Mouse (Mus musculus) CH12.LX (cell line): ENCODE results near the gene Pkd1l3. TPM values are rescaled to one million over a fixed set of nuclear protein-coding genes. Genes with fewer than 3 reads are reported as not detected.

Experiments
- DNase-seq: peaks from one replicate; pipeline ENCODE4 v3.0.0-alpha.2; 2013; ENCODE audit errors: extremely low read depth
- H3K27ac ChIP-seq: 2 replicates; pipeline ENCODE4 v1.5.1; 2012; ENCODE audit warnings: low read depth, mild to moderate bottlenecking, control low read depth, moderate library complexity; ENCODE audit not compliant: insufficient read depth
- H3K27me3 ChIP-seq: replicated peaks from 2 replicates; pipeline ENCODE3; 2012; ENCODE audit warnings: inconsistent platforms
- H3K36me3 ChIP-seq, 2 experiments: replicated peaks in 1 of 2; 2 replicates each; pipeline versions ENCODE3 to v1.6.1; 2012; ENCODE audit warnings: inconsistent platforms in 1 of 2, low read length in 1 of 2, mild to moderate bottlenecking in 1 of 2, mixed read lengths in 1 of 2, moderate library complexity in 1 of 2; ENCODE audit not compliant: control insufficient read depth in 1 of 2, insufficient read depth in 1 of 2
- H3K4me1 ChIP-seq, 2 experiments: 2 replicates each; pipeline ENCODE4 v1.6.1; 2012; ENCODE audit warnings: inconsistent platforms in 1 of 2, moderate library complexity in 1 of 2; ENCODE audit not compliant: insufficient read depth in 2 of 2, control insufficient read depth in 1 of 2
- H3K4me2 ChIP-seq: 2 replicates; pipeline ENCODE4 v1.6.1; 2012; ENCODE audit warnings: low read depth, mild to moderate bottlenecking, control low read depth; ENCODE audit not compliant: poor library complexity, insufficient read depth, severe bottlenecking
- H3K4me3 ChIP-seq, 3 experiments: fragments of 150-350 bp in 1 of 3; sonication (generic) in 1 of 3; replicated peaks in 1 of 3; 2 replicates each; pipeline versions ENCODE3 to v1.5.1; 2011 to 2012; ENCODE audit warnings: low read depth in 2 of 3, low read length in 2 of 3, mild to moderate bottlenecking in 2 of 3, moderate library complexity in 2 of 3, control low read depth in 1 of 3, improper control_type of control experiment in 1 of 3, inconsistent platforms in 1 of 3, mixed read lengths in 1 of 3; ENCODE audit not compliant: poor library complexity in 1 of 3
- H3K79me2 ChIP-seq: replicated peaks from 2 replicates; pipeline ENCODE4 v1.6.1; 2012; ENCODE audit warnings: mild to moderate bottlenecking, moderate library complexity; ENCODE audit not compliant: control insufficient read depth, poor library complexity, insufficient read depth, severe bottlenecking; ENCODE audit errors: extremely low read depth
- H3K9ac ChIP-seq: 2 replicates; pipeline ENCODE4 v1.6.1; 2012; ENCODE audit warnings: low read depth, mild to moderate bottlenecking, control low read depth, moderate library complexity; ENCODE audit not compliant: insufficient read depth
- H3K9me3 ChIP-seq: replicated peaks from 2 replicates; pipeline ENCODE3; 2012; ENCODE audit warnings: low read length, inconsistent platforms, mixed read lengths
- CHD1 ChIP-seq: IDR thresholded peaks from 2 replicates; pipeline ENCODE4 v1.6.1; 2012; ENCODE audit warnings: low read depth, low read length, improper control_type of control experiment, inconsistent platforms
- CTCF ChIP-seq, 2 experiments: IDR thresholded peaks in 1 of 2; conservative IDR thresholded peaks in 1 of 2; 2 replicates each; pipeline ENCODE4 v1.5.1; 2011 to 2012; ENCODE audit warnings: low read depth in 2 of 2, low read length in 2 of 2, improper control_type of control experiment in 1 of 2, inconsistent platforms in 1 of 2, mild to moderate bottlenecking in 1 of 2, moderate library complexity in 1 of 2
- ELF1 ChIP-seq: IDR thresholded peaks from 2 replicates; pipeline ENCODE4 v1.6.1; 2014; ENCODE audit warnings: low read depth, mild to moderate bottlenecking, inconsistent platforms, low read length, improper control_type of control experiment
- EP300 ChIP-seq: IDR thresholded peaks from 2 replicates; pipeline ENCODE4 v1.6.1; 2011; ENCODE audit warnings: low read length, improper control_type of control experiment
- IRF4 ChIP-seq: IDR thresholded peaks from 2 replicates; pipeline ENCODE4 v1.6.1; 2014; ENCODE audit warnings: low read depth, mild to moderate bottlenecking, inconsistent platforms, low read length, improper control_type of control experiment
- KAT2A ChIP-seq: IDR thresholded peaks from 2 replicates; pipeline ENCODE4 v1.6.1; 2012; ENCODE audit warnings: low read length, improper control_type of control experiment, inconsistent platforms; ENCODE audit not compliant: insufficient replicate concordance
- MAZ ChIP-seq: IDR thresholded peaks from 2 replicates; pipeline ENCODE4 v1.6.1; 2012; ENCODE audit warnings: low read depth, mild to moderate bottlenecking, inconsistent platforms, low read length, improper control_type of control experiment, moderate library complexity
- MEF2A ChIP-seq: IDR thresholded peaks from 2 replicates; pipeline ENCODE4 v1.6.1; 2014; ENCODE audit warnings: low read depth, mild to moderate bottlenecking, inconsistent platforms, low read length, improper control_type of control experiment, borderline replicate concordance
- MXI1 ChIP-seq: IDR thresholded peaks from 2 replicates; pipeline ENCODE4 v1.6.1; 2011; ENCODE audit warnings: mild to moderate bottlenecking, low read depth, low read length, improper control_type of control experiment
- MYC ChIP-seq: IDR thresholded peaks from 2 replicates; pipeline ENCODE4 v1.6.1; 2011; ENCODE audit warnings: low read depth, mild to moderate bottlenecking, improper control_type of control experiment, low read length
- NELFE ChIP-seq: IDR thresholded peaks from 2 replicates; pipeline ENCODE4 v1.6.1; 2011; ENCODE audit warnings: low read depth, low read length, improper control_type of control experiment
- NRF1 ChIP-seq: IDR thresholded peaks from 2 replicates; pipeline ENCODE4 v1.6.1; 2014; ENCODE audit warnings: low read depth, mild to moderate bottlenecking, inconsistent platforms, low read length, improper control_type of control experiment, moderate library complexity
- PAX5 ChIP-seq: IDR thresholded peaks from 2 replicates; pipeline ENCODE4 v1.6.1; 2012; ENCODE audit warnings: low read length, inconsistent platforms, mixed read lengths
- POLR2AphosphoS2 ChIP-seq: IDR thresholded peaks from 2 replicates; pipeline ENCODE4 v1.6.1; 2011; ENCODE audit warnings: low read depth, low read length, improper control_type of control experiment
- SIN3A ChIP-seq: IDR thresholded peaks from 2 replicates; pipeline ENCODE4 v1.6.1; 2012; ENCODE audit warnings: low read length, improper control_type of control experiment, inconsistent platforms
- SMC3 ChIP-seq: IDR thresholded peaks from 2 replicates; pipeline ENCODE4 v1.6.1; 2011; ENCODE audit warnings: low read depth, low read length, improper control_type of control experiment
- UBTF ChIP-seq: IDR thresholded peaks from 2 replicates; pipeline ENCODE4 v1.6.1; 2012; ENCODE audit warnings: low read depth, mild to moderate bottlenecking, inconsistent platforms, low read length, improper control_type of control experiment, moderate library complexity
- USF2 ChIP-seq: conservative IDR thresholded peaks from 2 replicates; pipeline ENCODE4 v1.6.1; 2011; ENCODE audit warnings: low read depth, low read length, improper control_type of control experiment
- ZC3H11A ChIP-seq: IDR thresholded peaks from 2 replicates; pipeline ENCODE4 v1.6.1; 2012; ENCODE audit warnings: low read depth, mild to moderate bottlenecking, inconsistent platforms, low read length, improper control_type of control experiment
- ZKSCAN1 ChIP-seq: IDR thresholded peaks from 2 replicates; pipeline ENCODE4 v1.6.1; 2012; ENCODE audit warnings: low read depth, inconsistent platforms, low read length, improper control_type of control experiment, borderline replicate concordance
- ZMIZ1 ChIP-seq: IDR thresholded peaks from 2 replicates; pipeline ENCODE4 v1.6.1; 2012; ENCODE audit warnings: low read depth, mild to moderate bottlenecking, inconsistent platforms, low read length, improper control_type of control experiment
- dilution Hi-C: fragments of 300-500 bp; cut with MboI; formaldehyde crosslinking; loops from 2 replicates; pipeline ENCODE4 v1.14.3; 2020; ENCODE audit warnings: low sequenced_read_pairs; ENCODE audit not compliant: extremely low pct_unique_long_range_greater_than_20kb, extremely low pct_ligation_motif_present
- in situ Hi-C: fragments of 300-500 bp; cut with MboI; formaldehyde crosslinking; loops from 3 replicates; pipeline ENCODE4 v1.14.3; 2019; ENCODE audit warnings: low sequenced_read_pairs, low pct_ligation_motif_present, low pct_unique_long_range_greater_than_20kb, mixed read lengths
- polyA plus RNA-seq: library from polyadenylated mRNA; unstranded; fragments of >175 nt; gene quantifications from 2 replicates; pipeline ENCODE4 v1.2.1, GENCODE M21; 2012; ENCODE audit warnings: low read depth; ENCODE audit not compliant: insufficient read length
- total RNA-seq, 2 experiments: library from RNA; depleted of rRNA; stranded (reverse); fragments of 300-350 nt in 1 of 2; fragments of >200 nt in 1 of 2; gene quantifications; 2 replicates each; pipeline ENCODE4 v1.2.3; 2012 to 2014

Gene Pkd1l3
- total and polyA plus RNA-seq, 3 experiments, result 3.5 to 10.0 (median 6.0) TPM

DNA sequence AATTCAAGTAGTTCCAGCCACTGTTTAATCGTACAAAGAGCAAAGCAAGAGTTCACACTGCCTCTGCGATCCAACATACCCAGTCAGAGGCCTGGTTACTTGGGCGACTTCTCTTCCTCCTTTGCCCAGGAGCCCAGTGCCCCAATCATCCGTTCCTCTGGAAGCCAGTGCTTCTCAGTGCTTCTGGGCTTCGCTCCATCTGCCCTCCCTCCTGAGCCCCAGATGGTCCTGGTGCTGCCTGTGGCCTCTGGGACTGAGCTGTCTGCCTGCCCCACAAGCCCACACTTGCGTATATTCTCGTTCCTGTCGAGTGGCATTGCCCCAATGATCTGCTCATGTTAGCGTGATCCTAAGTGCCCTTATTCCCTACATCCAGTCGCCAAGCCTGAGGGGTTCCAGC lies 36.5 kb downstream of the Pkd1l3 start:
- Histone ChIP-seq H3K27ac (no peak overlapping the region), H3K79me2 (no peaks in the 10 kb centered on the region), H3K4me3 (no peak overlapping the region), H3K27me3 (no peaks in the 10 kb centered on the region), H3K4me2 (no peak overlapping the region), H3K9ac (no peak overlapping the region), H3K9me3 (no peaks in the 10 kb centered on the region), H3K4me1 (no peaks in the 10 kb centered on the region), H3K36me3 (peaks cover 21 to 75% of the 10 kb centered on the region in 2 experiments)
- TF ChIP-seq SIN3A (no peak), CTCF (conservative IDR thresholded peaks at IDR 0.05 in 1 of 2, IDR thresholded peaks at IDR 0.05 in 1 of 2; ENCODE audit: low read depth in 2 of 2, low read length in 2 of 2) (no peak), MYC (no peak), ZC3H11A (no peak), USF2 (no peak), ELF1 (no peak), NELFE (no peak), PAX5 (no peak), UBTF (no peak), EP300 (no peak)
- dilution Hi-C loops, result no loop called here
- DNase-seq, result no peak
- in situ Hi-C loops, result no loop called here

DNA sequence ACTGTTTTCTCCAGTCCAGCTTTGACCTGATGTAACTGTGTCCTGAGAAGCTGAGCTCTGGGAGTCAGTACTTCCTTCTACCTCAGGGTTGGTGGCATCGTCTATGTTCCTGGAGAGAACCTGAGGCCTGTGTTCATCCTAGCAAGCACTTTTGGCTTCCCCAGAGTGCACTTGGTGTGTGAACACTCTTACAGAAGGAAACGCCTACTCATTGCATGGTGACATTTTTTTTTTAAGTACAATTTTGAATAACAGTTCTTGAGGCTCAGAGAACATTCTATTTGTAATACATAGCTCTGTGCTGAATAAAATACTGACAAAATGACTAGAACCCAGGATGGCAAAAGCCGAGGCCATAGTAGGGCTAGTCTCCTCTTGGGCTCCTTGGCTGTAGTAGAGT lies 42.5 kb downstream of the Pkd1l3 start:
- in situ Hi-C loops, result no loop called here
- H3K36me3 ChIP-seq, result peaks cover 14 to 76% of the 10 kb centered on the region in 2 experiments
- no peak overlapping the region for H3K4me2 ChIP-seq
- H3K9ac ChIP-seq, result no peak overlapping the region
- no peak overlapping the region for H3K4me3 ChIP-seq
- no peaks in the 10 kb centered on the region for H3K79me2 ChIP-seq
- TF ChIP-seq MAZ (no peak), EP300 (no peak), NRF1 (no peak), MYC (no peak), UBTF (no peak), SIN3A (no peak)
- TF ChIP-seq, all 38 proteins: peak for 0
- no peaks in the 10 kb centered on the region for H3K9me3 ChIP-seq
- no peaks in the 10 kb centered on the region for H3K4me1 ChIP-seq
- dilution Hi-C loops, result no loop called here
- no peaks in the 10 kb centered on the region for H3K27me3 ChIP-seq
- no peak overlapping the region for H3K27ac ChIP-seq
- no peak for DNase-seq

DNA sequence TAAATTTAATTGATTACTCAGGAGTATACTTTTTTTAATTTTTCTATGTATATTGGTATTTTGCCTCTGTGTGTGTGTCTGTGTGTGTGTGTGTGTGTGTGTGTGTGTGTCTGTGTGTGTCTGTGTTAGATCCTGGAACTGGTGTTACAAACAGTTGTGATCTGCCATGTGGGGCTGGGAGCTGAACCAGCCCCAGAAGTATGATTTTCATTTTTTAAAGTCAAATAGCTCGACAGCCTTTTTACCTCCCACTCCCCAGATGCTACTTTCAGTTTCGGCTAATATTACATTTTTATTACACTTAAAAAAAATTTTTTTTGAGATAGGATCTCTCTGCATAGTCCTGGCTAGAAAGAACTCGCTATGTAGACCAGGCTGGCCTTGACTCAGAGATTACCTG lies 48.0 kb downstream of the Pkd1l3 start:
- Histone ChIP-seq H3K27me3 (no peaks in the 10 kb centered on the region), H3K9ac (no peak overlapping the region), H3K9me3 (no peaks in the 10 kb centered on the region), H3K4me1 (no peaks in the 10 kb centered on the region), H3K79me2 (no peaks in the 10 kb centered on the region), H3K4me3 (no peak overlapping the region), H3K36me3 (peaks cover 21 to 74% of the 10 kb centered on the region in 2 experiments), H3K4me2 (no peak overlapping the region)
- dilution Hi-C loops (no loop called here), in situ Hi-C loops (no loop called here)
- no peak for TF ChIP-seq ZMIZ1
- no peak for TF ChIP-seq IRF4
- no peak for TF ChIP-seq POLR2AphosphoS2
- TF ChIP-seq MEF2A, result no peak
- TF ChIP-seq CTCF (conservative IDR thresholded peaks at IDR 0.05 in 1 of 2, IDR thresholded peaks at IDR 0.05 in 1 of 2; ENCODE audit: low read depth in 2 of 2, low read length in 2 of 2), result no peak
- TF ChIP-seq ZKSCAN1, result no peak
- TF ChIP-seq SMC3, result no peak
- TF ChIP-seq MXI1, result no peak
- no peak for TF ChIP-seq CHD1
- TF ChIP-seq KAT2A, result no peak
- TF ChIP-seq, all 38 proteins: peak for 0
- H3K27ac ChIP-seq, result no peak overlapping the region
- no peak for DNase-seq
